Mouse (Mus musculus): ENCODE results near the gene Pitpnm2. TPM values are rescaled to one million over a fixed set of nuclear protein-coding genes. Genes with fewer than 3 reads are reported as not detected.
"Not testable (repeated sequence)": the region's sequence is repeated elsewhere in the genome, so short reads cannot be mapped to it uniquely, and the experiment has no call there.

Gene Pitpnm2
- polyA plus RNA-seq, 1 experiment from 2014 or later = 6.6 TPM

DNA sequence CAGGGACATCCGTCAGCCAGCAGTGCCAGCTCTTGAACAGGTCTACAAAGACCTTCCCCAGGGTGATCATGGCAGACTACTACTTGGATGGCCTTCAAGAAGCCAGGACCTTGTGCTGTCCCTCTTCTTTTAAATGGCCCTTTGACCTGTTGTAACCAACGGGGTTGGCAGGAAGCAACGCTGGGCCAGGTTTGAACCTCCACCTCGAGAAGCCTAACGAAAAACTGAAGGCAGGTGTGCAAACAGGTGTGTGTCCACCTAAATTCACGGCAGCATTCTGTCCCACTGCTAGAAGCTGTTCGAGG, 27.9 kb downstream of the Pitpnm2 start:
- Histone ChIP-seq H3K27me3 (ENCODE audit: control insufficient read depth, insufficient read depth, low read length) (no peaks in the 10 kb centered on the region), H3K9ac (replicated peaks; ENCODE audit: low read depth, low read length) (no peak overlapping the region), H3K36me3 (ENCODE audit: control insufficient read depth, insufficient read depth, low read length) (no peaks in the 10 kb centered on the region), H3K4me3 (ENCODE audit: low read depth, low read length) (no peak overlapping the region), H3K4me2 (replicated peaks; ENCODE audit: low read depth, low read length) (no peak overlapping the region), H3K9me3 (ENCODE audit: control insufficient read depth, low read depth, low read length) (no peaks in the 10 kb centered on the region), H3K4me1 (ENCODE audit: control insufficient read depth, insufficient read depth, low read length) (peaks cover 8% of the 10 kb centered on the region; the same call in 1 of the 2 replicates), H3K27ac (ENCODE audit: low read length) (no peak overlapping the region)
- 76% methylated on average over 7 of the region's 7 CpGs for WGBS
- ATAC-seq (ENCODE audit: insufficient number of reproducible peaks, insufficient read depth, low FRiP score, low read depth) = no peak

DNA sequence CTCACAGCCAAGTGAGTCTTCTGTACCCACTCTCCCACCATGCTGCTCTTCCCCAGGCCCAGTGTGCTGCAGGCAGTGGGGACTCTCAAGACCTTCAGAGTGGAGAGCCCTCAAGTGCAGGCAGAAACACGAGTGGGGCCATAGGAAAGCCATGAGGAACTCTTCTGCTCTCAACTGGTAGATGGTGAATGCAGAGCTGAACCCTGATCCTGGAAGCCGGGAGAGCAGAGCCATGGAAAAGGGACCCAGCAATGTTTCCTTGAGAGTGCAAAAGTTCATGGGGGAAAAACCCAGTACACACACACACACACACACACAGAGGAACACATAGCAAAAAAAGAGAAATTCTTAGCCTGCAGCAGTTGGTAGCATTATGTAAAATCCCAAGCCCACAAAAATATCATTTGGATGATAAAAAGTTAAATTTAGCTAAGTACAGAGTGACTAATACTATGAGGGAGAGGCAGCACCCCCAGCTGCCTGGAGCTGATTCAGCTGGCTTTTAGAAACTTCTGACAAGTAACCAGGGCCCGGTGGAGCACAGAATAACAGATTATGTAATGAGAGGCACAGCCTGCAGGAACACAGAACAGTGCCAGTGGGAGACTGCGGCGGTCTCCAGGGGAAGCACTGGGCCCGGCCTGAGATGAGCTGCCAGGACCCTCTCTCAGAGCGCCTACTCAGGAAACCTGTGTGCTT, 28.4 kb downstream of the Pitpnm2 start:
- no peak overlapping the region for H3K9ac ChIP-seq (replicated peaks; ENCODE audit: low read depth, low read length)
- no peak overlapping the region for H3K27ac ChIP-seq (ENCODE audit: low read length)
- no peak overlapping the region for H3K4me3 ChIP-seq (ENCODE audit: low read depth, low read length)
- WGBS = 36% methylated on average over 7 of the region's 7 CpGs
- H3K4me2 ChIP-seq (replicated peaks; ENCODE audit: low read depth, low read length) = no peak overlapping the region
- H3K36me3 ChIP-seq (ENCODE audit: control insufficient read depth, insufficient read depth, low read length) = no peaks in the 10 kb centered on the region
- ATAC-seq (ENCODE audit: insufficient number of reproducible peaks, insufficient read depth, low FRiP score, low read depth) = peak; percentile 50; the same call in 1 of the 2 replicates
- peaks cover 8% of the 10 kb centered on the region; the same call in 1 of the 2 replicates for H3K4me1 ChIP-seq (ENCODE audit: control insufficient read depth, insufficient read depth, low read length)
- no peaks in the 10 kb centered on the region for H3K9me3 ChIP-seq (ENCODE audit: control insufficient read depth, low read depth, low read length)
- H3K27me3 ChIP-seq (ENCODE audit: control insufficient read depth, insufficient read depth, low read length) = no peaks in the 10 kb centered on the region

DNA sequence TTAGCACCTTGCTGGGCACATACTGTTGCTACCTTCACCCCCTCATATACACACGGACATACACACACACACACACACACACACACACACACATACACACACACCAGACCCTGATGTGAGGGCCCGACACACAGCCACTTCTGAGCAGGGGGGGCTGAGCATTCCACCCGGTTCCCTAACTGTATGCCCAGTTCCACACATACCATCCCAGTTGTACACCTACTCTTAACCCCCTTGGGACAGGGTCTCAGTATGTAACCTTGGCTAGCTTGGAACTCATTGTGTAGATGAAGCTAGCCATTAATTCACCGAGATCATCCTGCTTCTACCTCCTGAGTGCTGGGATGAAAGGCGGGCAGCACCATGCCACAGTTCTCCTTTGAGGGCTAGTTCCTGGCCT, 29.0 kb downstream of the Pitpnm2 start:
- Histone ChIP-seq H3K27ac (ENCODE audit: low read length) (no peak overlapping the region), H3K27me3 (ENCODE audit: control insufficient read depth, insufficient read depth, low read length) (no peaks in the 10 kb centered on the region), H3K4me2 (replicated peaks; ENCODE audit: low read depth, low read length) (no peak overlapping the region), H3K9ac (replicated peaks; ENCODE audit: low read depth, low read length) (no peak overlapping the region), H3K36me3 (ENCODE audit: control insufficient read depth, insufficient read depth, low read length) (no peaks in the 10 kb centered on the region), H3K4me1 (ENCODE audit: control insufficient read depth, insufficient read depth, low read length) (peaks cover 8% of the 10 kb centered on the region; the same call in 1 of the 2 replicates), H3K9me3 (ENCODE audit: control insufficient read depth, low read depth, low read length) (no peaks in the 10 kb centered on the region), H3K4me3 (ENCODE audit: low read depth, low read length) (no peak overlapping the region)
- 87% methylated on average over 5 of the region's 5 CpGs for WGBS
- ATAC-seq (ENCODE audit: insufficient number of reproducible peaks, insufficient read depth, low FRiP score, low read depth) = no peak

DNA sequence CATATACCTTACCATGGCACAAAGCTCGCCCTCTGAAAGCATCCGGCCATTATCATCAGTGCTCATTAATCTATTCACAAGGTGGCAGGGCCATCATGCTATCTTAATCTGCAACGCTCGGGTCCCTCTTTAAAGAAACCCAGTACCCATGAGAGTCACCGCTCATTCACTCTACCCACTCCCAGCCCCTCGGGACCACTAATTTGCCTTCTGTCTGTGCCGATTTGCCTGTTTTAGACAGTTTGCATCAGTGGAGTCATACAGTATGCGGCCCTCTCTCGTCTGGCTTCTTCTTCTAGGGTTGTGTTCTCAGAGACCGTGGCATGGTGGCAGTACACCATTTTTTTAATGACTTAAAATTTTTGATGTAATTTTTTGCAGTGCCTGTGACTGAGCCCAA, 30.1 kb downstream of the Pitpnm2 start:
- no peaks in the 10 kb centered on the region for H3K9me3 ChIP-seq (ENCODE audit: control insufficient read depth, low read depth, low read length)
- no peak overlapping the region for H3K4me2 ChIP-seq (replicated peaks; ENCODE audit: low read depth, low read length)
- H3K4me1 ChIP-seq (ENCODE audit: control insufficient read depth, insufficient read depth, low read length) = peaks cover 8% of the 10 kb centered on the region; the same call in 1 of the 2 replicates
- H3K27ac ChIP-seq (ENCODE audit: low read length) = no peak overlapping the region
- H3K4me3 ChIP-seq (ENCODE audit: low read depth, low read length) = no peak overlapping the region
- no peaks in the 10 kb centered on the region for H3K36me3 ChIP-seq (ENCODE audit: control insufficient read depth, insufficient read depth, low read length)
- ATAC-seq (ENCODE audit: insufficient number of reproducible peaks, insufficient read depth, low FRiP score, low read depth) = no peak
- H3K9ac ChIP-seq (replicated peaks; ENCODE audit: low read depth, low read length) = no peak overlapping the region
- WGBS = 92% methylated on average over 10 of the region's 10 CpGs
- H3K27me3 ChIP-seq (ENCODE audit: control insufficient read depth, insufficient read depth, low read length) = no peaks in the 10 kb centered on the region

DNA sequence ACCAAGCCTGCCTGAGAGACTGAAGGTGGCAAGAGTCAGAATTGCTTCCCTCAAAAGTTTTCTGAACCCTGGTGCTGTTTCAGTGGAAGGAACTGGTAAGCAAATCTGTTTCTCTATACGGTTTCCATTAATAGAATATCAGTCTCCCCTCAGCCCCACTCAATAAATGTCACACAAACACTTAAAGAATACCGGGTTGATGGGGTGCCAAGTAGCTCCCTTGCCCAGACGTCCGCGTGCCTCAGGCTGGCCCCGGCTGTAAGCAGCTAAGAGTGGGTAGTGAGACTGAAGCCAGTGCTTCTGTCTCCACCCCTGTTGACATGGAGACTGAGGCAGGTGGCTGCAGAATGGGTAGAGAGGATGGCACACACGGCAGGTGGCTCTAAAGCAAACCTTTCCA, 30.6 kb downstream of the Pitpnm2 start:
- Histone ChIP-seq H3K4me3 (ENCODE audit: low read depth, low read length) (no peak overlapping the region), H3K4me2 (replicated peaks; ENCODE audit: low read depth, low read length) (no peak overlapping the region), H3K9me3 (ENCODE audit: control insufficient read depth, low read depth, low read length) (no peaks in the 10 kb centered on the region), H3K27ac (ENCODE audit: low read length) (no peak overlapping the region), H3K27me3 (ENCODE audit: control insufficient read depth, insufficient read depth, low read length) (no peaks in the 10 kb centered on the region), H3K9ac (replicated peaks; ENCODE audit: low read depth, low read length) (no peak overlapping the region), H3K4me1 (ENCODE audit: control insufficient read depth, insufficient read depth, low read length) (peaks cover 8% of the 10 kb centered on the region; the same call in 1 of the 2 replicates), H3K36me3 (ENCODE audit: control insufficient read depth, insufficient read depth, low read length) (no peaks in the 10 kb centered on the region)
- no peak for ATAC-seq (ENCODE audit: insufficient number of reproducible peaks, insufficient read depth, low FRiP score, low read depth)
- WGBS = 65% methylated on average over 7 of the region's 7 CpGs

DNA sequence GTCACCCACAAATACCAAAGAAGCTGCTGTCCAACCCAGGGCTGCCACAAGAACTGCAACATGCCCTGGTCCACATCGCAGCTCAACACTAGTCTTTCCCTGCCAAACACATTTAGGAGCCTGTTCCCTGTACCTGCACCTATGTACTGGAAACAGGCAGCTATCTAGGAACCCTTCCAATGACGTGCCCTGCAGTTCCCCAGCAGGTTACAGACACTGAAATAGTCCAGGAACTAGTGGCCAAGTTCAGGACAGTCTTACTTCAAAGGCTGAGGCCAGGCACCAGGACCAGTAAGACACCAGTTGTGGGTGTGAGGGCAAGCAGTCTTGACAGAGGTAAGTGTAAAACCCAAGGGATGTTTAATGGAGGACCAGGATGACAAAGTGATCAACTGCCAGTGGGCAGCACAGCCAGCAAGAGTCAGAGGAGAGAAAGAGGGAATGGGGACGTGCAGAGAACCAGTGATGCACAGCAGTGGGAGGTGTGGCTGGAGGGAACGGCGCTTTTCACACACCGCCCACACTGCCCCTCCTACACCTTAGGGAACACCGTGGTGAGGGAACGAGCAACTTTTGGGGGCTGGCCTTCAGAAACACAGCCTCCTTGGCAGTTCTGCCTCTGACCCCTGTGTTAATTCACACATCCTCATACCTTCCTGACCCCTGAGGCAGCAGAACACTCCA, 31.9 kb downstream of the Pitpnm2 start:
- no peak overlapping the region for H3K9ac ChIP-seq (replicated peaks; ENCODE audit: low read depth, low read length)
- 52% methylated on average over 8 of the region's 8 CpGs for WGBS
- H3K4me2 ChIP-seq (replicated peaks; ENCODE audit: low read depth, low read length) = no peak overlapping the region
- no peaks in the 10 kb centered on the region for H3K9me3 ChIP-seq (ENCODE audit: control insufficient read depth, low read depth, low read length)
- H3K36me3 ChIP-seq (ENCODE audit: control insufficient read depth, insufficient read depth, low read length) = no peaks in the 10 kb centered on the region
- peaks cover 8% of the 10 kb centered on the region; the same call in 1 of the 2 replicates for H3K4me1 ChIP-seq (ENCODE audit: control insufficient read depth, insufficient read depth, low read length)
- no peak for ATAC-seq (ENCODE audit: insufficient number of reproducible peaks, insufficient read depth, low FRiP score, low read depth)
- no peaks in the 10 kb centered on the region for H3K27me3 ChIP-seq (ENCODE audit: control insufficient read depth, insufficient read depth, low read length)
- no peak overlapping the region for H3K27ac ChIP-seq (ENCODE audit: low read length)
- H3K4me3 ChIP-seq (ENCODE audit: low read depth, low read length) = no peak overlapping the region

DNA sequence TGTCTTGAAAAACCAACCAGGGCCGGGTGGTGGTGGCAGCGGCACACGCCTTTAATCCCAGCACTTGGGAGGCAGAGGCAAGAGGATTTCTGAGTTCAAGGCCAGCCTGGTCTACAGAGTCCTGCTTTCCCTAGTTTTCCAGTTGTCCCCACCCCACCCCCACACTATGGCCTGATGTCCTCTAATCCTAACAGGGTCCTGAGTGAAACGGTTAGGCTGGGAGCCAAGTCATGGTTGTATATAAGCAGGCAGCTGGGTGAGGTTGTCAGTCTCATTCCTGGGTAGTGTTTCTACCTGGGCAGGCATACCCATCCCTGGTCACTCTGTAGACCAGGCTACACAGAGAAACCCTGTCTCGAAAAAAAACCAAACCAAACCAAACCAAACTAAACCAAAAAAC, 32.5 kb downstream of the Pitpnm2 start:
- WGBS = 83% methylated on average over 5 of the region's 5 CpGs
- H3K27me3 ChIP-seq (ENCODE audit: control insufficient read depth, insufficient read depth, low read length); H3K9ac ChIP-seq (replicated peaks; ENCODE audit: low read depth, low read length); H3K9me3 ChIP-seq (ENCODE audit: control insufficient read depth, low read depth, low read length); H3K4me3 ChIP-seq (ENCODE audit: low read depth, low read length); ATAC-seq (ENCODE audit: insufficient number of reproducible peaks, insufficient read depth, low FRiP score, low read depth); H3K27ac ChIP-seq (ENCODE audit: low read length); H3K4me2 ChIP-seq (replicated peaks; ENCODE audit: low read depth, low read length); H3K36me3 ChIP-seq (ENCODE audit: control insufficient read depth, insufficient read depth, low read length); H3K4me1 ChIP-seq (ENCODE audit: control insufficient read depth, insufficient read depth, low read length): not testable (repeated sequence)

DNA sequence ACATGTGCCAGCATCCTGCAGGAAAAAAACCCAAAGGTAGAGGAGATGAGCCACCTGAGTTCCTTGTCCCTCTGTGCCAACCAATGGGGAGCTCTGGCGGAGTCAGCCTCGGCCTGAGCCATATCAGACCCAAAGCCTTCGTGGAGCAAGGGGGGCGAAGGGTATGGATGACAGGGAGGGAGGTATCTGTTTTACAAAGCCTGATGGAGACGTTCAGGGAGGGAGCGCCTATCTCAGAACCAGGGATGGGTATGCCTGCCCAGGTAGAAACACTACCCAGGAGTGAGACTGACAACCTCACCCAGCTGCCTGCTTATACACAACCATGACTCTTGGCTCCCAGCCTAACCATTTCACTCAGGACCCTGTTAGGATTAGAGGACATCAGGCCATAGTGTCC, 33.2 kb downstream of the Pitpnm2 start:
- WGBS = 84% methylated on average over 6 of the region's 6 CpGs
- no peak overlapping the region for H3K9ac ChIP-seq (replicated peaks; ENCODE audit: low read depth, low read length)
- no peaks in the 10 kb centered on the region for H3K36me3 ChIP-seq (ENCODE audit: control insufficient read depth, insufficient read depth, low read length)
- H3K4me2 ChIP-seq (replicated peaks; ENCODE audit: low read depth, low read length) = no peak overlapping the region
- no peak overlapping the region for H3K4me3 ChIP-seq (ENCODE audit: low read depth, low read length)
- H3K27me3 ChIP-seq (ENCODE audit: control insufficient read depth, insufficient read depth, low read length) = no peaks in the 10 kb centered on the region
- no peak for ATAC-seq (ENCODE audit: insufficient number of reproducible peaks, insufficient read depth, low FRiP score, low read depth)
- peaks cover 5% of the 10 kb centered on the region; the same call in 1 of the 2 replicates for H3K4me1 ChIP-seq (ENCODE audit: control insufficient read depth, insufficient read depth, low read length)
- no peak overlapping the region for H3K27ac ChIP-seq (ENCODE audit: low read length)
- no peaks in the 10 kb centered on the region for H3K9me3 ChIP-seq (ENCODE audit: control insufficient read depth, low read depth, low read length)
